Mouse (Mus musculus) spleen, embryonic (tissue): ENCODE measurements around the gene Ubash3a.

ENCODE experiments used
- CTCF ChIA-PET: fragments of 350-600 bp; sonication (Branson Sonifier 250); formaldehyde crosslinking; loops from one replicate; lab custom pipeline; 2022; lab: Charles Lee

Gene Ubash3a

GRCm38 (mm10) chr17:31216068-31216955, 8.6 kb downstream of the Ubash3a start:
- CTCF ChIA-PET, result interaction anchor here (0.6 kb wide), 1 partner anchor 45 kb away, joined by 5 read pairs; no protein-coding TSS in a partner anchor

- CTCF ChIA-PET, result no interaction called here
These were observed 15.2 kb downstream of the Ubash3a start for GRCm38 (mm10) chr17:31222810-31223310.

GRCm38 (mm10) chr17:31223835-31224234, 16.2 kb downstream of the Ubash3a start:
- CTCF ChIA-PET, result interaction anchor here (0.6 kb wide), 1 partner anchor 107 kb away, joined by 3 read pairs; no protein-coding TSS in a partner anchor

GRCm38 (mm10) chr17:31224591-31224990, 16.9 kb downstream of the Ubash3a start:
- CTCF ChIA-PET, result interaction anchor here (0.6 kb wide), 1 partner anchor 21 kb away, joined by 9 read pairs; no protein-coding TSS in a partner anchor

- CTCF ChIA-PET, result interaction anchor here (0.8 kb wide), 1 partner anchor 8 kb away, joined by 3 read pairs; no protein-coding TSS in a partner anchor
These were observed 18.7 kb downstream of the Ubash3a start for GRCm38 (mm10) chr17:31226368-31226767.

- CTCF ChIA-PET, result no interaction called here
These were observed 19.3 kb downstream of the Ubash3a start for GRCm38 (mm10) chr17:31226931-31227330.

- CTCF ChIA-PET, result no interaction called here
These were observed 24.1 kb downstream of the Ubash3a start for GRCm38 (mm10) chr17:31231780-31232179.

- CTCF ChIA-PET, result no interaction called here
These were observed 24.8 kb downstream of the Ubash3a start for GRCm38 (mm10) chr17:31232251-31233010.

GRCm38 (mm10) chr17:31235915-31236314, 28.2 kb downstream of the Ubash3a start:
- CTCF ChIA-PET, result no interaction called here

- CTCF ChIA-PET, result no interaction called here
These were observed 30.8 kb downstream of the Ubash3a start for GRCm38 (mm10) chr17:31238234-31239020.

GRCm38 (mm10) chr17:31241156-31241555, 33.5 kb downstream of the Ubash3a start:
- CTCF ChIA-PET, result interaction anchor here (0.6 to 1.0 kb wide), 2 partner anchors 38 to 122 kb away, joined by 3 to 5 read pairs; no protein-coding TSS in a partner anchor

GRCm38 (mm10) chr17:31242764-31243163, 35.1 kb downstream of the Ubash3a start:
- CTCF ChIA-PET, result interaction anchor here (0.6 to 0.7 kb wide), 2 partner anchors 126 to 1065 kb away, joined by 3 to 13 read pairs; no protein-coding TSS in a partner anchor

GRCm38 (mm10) chr17:31245321-31245720, 37.6 kb downstream of the Ubash3a start:
- CTCF ChIA-PET, result interaction anchor here (0.7 kb wide), 1 partner anchor 25 kb away, joined by 3 read pairs; no protein-coding TSS in a partner anchor

- CTCF ChIA-PET, result no interaction called here
These were observed 39.5 kb downstream of the Ubash3a start for GRCm38 (mm10) chr17:31247144-31247543.

GRCm38 (mm10) chr17:31253951-31254350, 46.3 kb downstream of the Ubash3a start:
- CTCF ChIA-PET, result interaction anchor here (0.6 kb wide), 1 partner anchor 60 kb away, joined by 3 read pairs; no protein-coding TSS in a partner anchor

- CTCF ChIA-PET, result interaction anchor here (0.6 to 1.0 kb wide), 2 partner anchors 22 to 61 kb away, joined by 3 read pairs; no protein-coding TSS in a partner anchor
These were observed 46.8 kb downstream of the Ubash3a start for GRCm38 (mm10) chr17:31254463-31254931.

- CTCF ChIA-PET, result interaction anchor here (0.7 kb wide), 1 partner anchor 183 kb away, joined by 3 read pairs; no protein-coding TSS in a partner anchor
These were observed 49.5 kb downstream of the Ubash3a start for GRCm38 (mm10) chr17:31257149-31257548.

- CTCF ChIA-PET, result interaction anchor here (0.7 kb wide), 1 partner anchor 136 kb away, joined by 3 read pairs; no protein-coding TSS in a partner anchor
These were observed 50.2 kb downstream of the Ubash3a start for GRCm38 (mm10) chr17:31257898-31258297.

- CTCF ChIA-PET, result interaction anchor here (0.6 to 0.7 kb wide), 2 partner anchors 38 to 287 kb away, joined by 5 to 7 read pairs; no protein-coding TSS in a partner anchor
These were observed 50.7 kb downstream of the Ubash3a start for GRCm38 (mm10) chr17:31258310-31258865.

- CTCF ChIA-PET, result interaction anchor here (0.7 kb wide), 1 partner anchor 286 kb away, joined by 5 read pairs; no protein-coding TSS in a partner anchor
These were observed 51.5 kb downstream of the Ubash3a start for GRCm38 (mm10) chr17:31259145-31259544.
